Mouse (Mus musculus): ENCODE data around the gene Pwwp2b.

Pwwp2b gene

GRCm38 (mm10) chr7:139247881-139248614, at the start of gene Pwwp2b:
Gene Pwwp2b, plus strand, starts transcription at chr7:139248482.
- peak; percentile 47 to 65 for DNase-seq (ENCODE audit: low spot score in 2 of 2)

GRCm38 (mm10) chr7:139200108-139200507, 48.2 kb upstream of the Pwwp2b start:
- peak; percentile 76 to 83 for DNase-seq (ENCODE audit: low spot score in 2 of 2)

- DNase-seq (ENCODE audit: low spot score in 2 of 2), result no peak
Observed at GRCm38 (mm10) chr7:139201209-139201608, 47.1 kb upstream of the Pwwp2b start.

- DNase-seq (ENCODE audit: low spot score in 2 of 2), result no peak
Observed at GRCm38 (mm10) chr7:139208023-139208772, 40.1 kb upstream of the Pwwp2b start.

GRCm38 (mm10) chr7:139208773-139209095, 39.5 kb upstream of the Pwwp2b start:
- DNase-seq (ENCODE audit: low spot score in 2 of 2), result no peak

- DNase-seq (ENCODE audit: low spot score in 2 of 2), result no peak
Observed at GRCm38 (mm10) chr7:139211761-139212160, 36.5 kb upstream of the Pwwp2b start.

GRCm38 (mm10) chr7:139212754-139213745, 35.2 kb upstream of the Pwwp2b start, which contains the start of the genes Lrrc27 and Stk32c:
Gene Lrrc27, plus strand, starts transcription at chr7:139212988.
Gene Stk32c, minus strand, starts transcription at chr7:139213307.
- peak; percentile 99 for DNase-seq (ENCODE audit: low spot score in 2 of 2)

GRCm38 (mm10) chr7:139213751-139214150, 34.5 kb upstream of the Pwwp2b start:
- DNase-seq (ENCODE audit: low spot score in 2 of 2), result no peak

GRCm38 (mm10) chr7:139214160-139214559, 34.1 kb upstream of the Pwwp2b start:
- no peak for DNase-seq (ENCODE audit: low spot score in 2 of 2)

- no peak for DNase-seq (ENCODE audit: low spot score in 2 of 2)
Observed at GRCm38 (mm10) chr7:139214596-139215340, 33.5 kb upstream of the Pwwp2b start.

- no peak for DNase-seq (ENCODE audit: low spot score in 2 of 2)
Observed at GRCm38 (mm10) chr7:139215516-139215915, 32.8 kb upstream of the Pwwp2b start.

GRCm38 (mm10) chr7:139215946-139216345, 32.3 kb upstream of the Pwwp2b start:
- DNase-seq (ENCODE audit: low spot score in 2 of 2), result no peak

- no peak for DNase-seq (ENCODE audit: low spot score in 2 of 2)
Observed at GRCm38 (mm10) chr7:139216464-139216863, 31.8 kb upstream of the Pwwp2b start.

GRCm38 (mm10) chr7:139217046-139217445, 31.2 kb upstream of the Pwwp2b start:
- no peak for DNase-seq (ENCODE audit: low spot score in 2 of 2)

- no peak for DNase-seq (ENCODE audit: low spot score in 2 of 2)
Observed at GRCm38 (mm10) chr7:139218641-139219415, 29.5 kb upstream of the Pwwp2b start.

- no peak for DNase-seq (ENCODE audit: low spot score in 2 of 2)
Observed at GRCm38 (mm10) chr7:139219486-139219885, 28.8 kb upstream of the Pwwp2b start.

GRCm38 (mm10) chr7:139220303-139220702, 28.0 kb upstream of the Pwwp2b start:
- no peak for DNase-seq (ENCODE audit: low spot score in 2 of 2)

GRCm38 (mm10) chr7:139221072-139221471, 27.2 kb upstream of the Pwwp2b start:
- DNase-seq (ENCODE audit: low spot score in 2 of 2), result no peak

- no peak for DNase-seq (ENCODE audit: low spot score in 2 of 2)
Observed at GRCm38 (mm10) chr7:139221856-139222255, 26.4 kb upstream of the Pwwp2b start.

GRCm38 (mm10) chr7:139222341-139222740, 25.9 kb upstream of the Pwwp2b start:
- DNase-seq (ENCODE audit: low spot score in 2 of 2), result no peak
